Mouse (Mus musculus) C2C12 (cell line): Measurements from ENCODE around the gene Gm20388.

Experiments
- CTCF ChIP-seq: IDR thresholded peaks from one replicate; pipeline ENCODE4 v1.5.1; 2011; ENCODE audit not compliant: control insufficient read depth, insufficient read depth, insufficient read length
- MYOG ChIP-seq: IDR thresholded peaks from one replicate; pipeline ENCODE4 v1.6.1; 2011; ENCODE audit not compliant: control insufficient read depth, insufficient read length; ENCODE audit errors: extremely low read depth

- no peak for TF ChIP-seq CTCF
- no peak for TF ChIP-seq MYOG
These were observed 122.0 kb downstream of the Gm20388 start for GRCm38 (mm10) chr8:120032549-120033208.
